Mouse (Mus musculus) heart, adult 2 months (tissue): ENCODE data around the gene Smc3.

Source experiments
- CTCF ChIP-seq: fragments of 200-600 bp; IDR thresholded peaks from 2 replicates; pipeline ENCODE4 v1.8.1; 2022; ENCODE audit warnings: antibody characterized with exemption, mild to moderate bottlenecking, moderate library complexity
- EP300 ChIP-seq: fragments of 200-500 bp; IDR thresholded peaks from 2 replicates; pipeline ENCODE4 v1.6.1; 2011; ENCODE audit warnings: low read depth, low read length, control low read depth; ENCODE audit not compliant: insufficient read depth
- POLR2A ChIP-seq: fragments of 200-500 bp; IDR thresholded peaks from 2 replicates; pipeline ENCODE4 v1.6.1; 2011; ENCODE audit warnings: mild to moderate bottlenecking, low read depth, low read length, control low read depth; ENCODE audit not compliant: insufficient read depth

DNA sequence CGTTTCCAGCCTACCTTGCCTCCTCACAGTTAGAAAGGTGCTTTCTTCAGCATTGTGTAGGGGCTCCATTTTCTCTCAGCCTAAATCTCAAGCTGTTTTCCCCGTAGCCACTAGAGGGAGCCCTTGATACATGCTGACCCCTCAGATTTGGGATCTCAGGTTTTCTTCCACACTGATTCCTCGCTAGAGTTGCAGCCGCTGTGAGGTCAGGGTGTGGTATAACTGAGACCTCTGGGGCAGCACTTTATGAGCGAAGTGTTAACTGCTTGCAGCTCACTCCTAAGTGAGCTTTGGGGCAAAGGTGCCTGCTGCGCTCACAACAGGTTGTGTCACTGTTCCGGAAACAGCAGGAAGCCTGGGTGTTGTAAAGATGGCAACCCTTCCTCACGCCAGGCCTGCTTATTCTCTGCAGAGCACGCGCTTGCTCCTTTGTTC lies 48.6 kb downstream of the Smc3 start:
- TF ChIP-seq CTCF = peak; percentile 88
- no peak for TF ChIP-seq POLR2A
- peak; percentile 75; the same call in 1 of the 2 replicates for TF ChIP-seq EP300
